Mouse (Mus musculus) gastrocnemius, adult 8-10 months (tissue): ENCODE data around the gene Trank1. TPM values are rescaled to one million over a fixed set of nuclear protein-coding genes. Genes with fewer than 3 reads are reported as not detected.

Source experiments
- DNase-seq, 2 experiments: peaks; one replicate each; pipeline ENCODE4 v3.0.0; 2022; ENCODE audit warnings: low spot score in 2 of 2
- total RNA-seq, 4 experiments: library from RNA; stranded (reverse); gene quantifications; 2 replicates each; pipeline ENCODE4 v1.2.4; 2022

The Trank1 gene
- total RNA-seq, 4 experiments from 2014 or later: 0.03 to 0.19 (median 0.06) TPM

DNA sequence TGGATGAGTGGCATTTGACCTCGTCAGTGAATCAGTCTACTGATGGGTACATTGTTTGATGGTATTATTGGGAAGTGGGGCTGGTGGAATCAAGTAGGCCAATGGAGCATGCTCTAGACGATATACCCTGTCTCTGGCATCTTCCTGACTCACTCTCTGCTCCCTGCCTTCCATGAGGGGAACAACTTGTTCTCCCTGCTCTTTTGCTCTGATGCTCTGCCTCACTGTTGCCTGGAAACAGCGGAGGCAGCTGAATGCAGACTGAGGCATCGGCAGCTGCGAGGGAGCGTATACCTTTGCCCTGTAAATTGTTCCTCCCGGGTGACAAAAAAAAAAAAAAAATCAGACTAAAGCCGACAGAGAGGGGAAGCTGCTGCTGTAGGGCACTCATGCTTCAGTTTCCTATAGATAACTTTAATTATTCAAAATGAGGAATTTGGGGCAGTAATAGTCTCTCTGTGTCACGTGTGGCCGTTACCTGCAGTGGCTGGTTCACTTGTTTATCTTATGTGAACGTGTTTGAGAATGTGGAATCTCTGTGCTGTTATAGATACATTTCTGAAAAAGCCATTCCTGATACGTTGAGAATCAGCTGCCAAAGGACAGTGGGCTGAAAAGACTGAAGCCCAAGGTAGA is 9.2 kb upstream of the Trank1 start:
- no peak for DNase-seq

DNA sequence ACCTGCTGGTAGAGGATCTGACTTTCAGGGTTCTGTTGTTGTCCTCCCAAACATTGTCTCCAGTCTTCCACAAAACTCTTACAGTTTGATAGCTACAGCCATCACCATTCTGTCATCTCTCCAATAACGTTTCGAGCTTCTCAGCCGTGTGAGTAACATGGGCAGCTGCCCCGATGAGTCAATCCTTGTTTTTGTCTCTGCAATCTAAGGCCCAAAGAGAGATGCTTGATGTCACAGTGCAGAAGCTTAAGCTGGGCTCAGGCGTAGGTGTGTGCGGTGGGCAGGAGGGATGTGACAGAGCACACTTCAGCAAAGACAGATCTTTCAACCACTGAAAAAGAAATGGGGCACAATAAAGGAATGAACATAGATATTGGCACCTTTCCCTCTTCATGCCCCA is 7.5 kb upstream of the Trank1 start:
- no peak for DNase-seq

DNA sequence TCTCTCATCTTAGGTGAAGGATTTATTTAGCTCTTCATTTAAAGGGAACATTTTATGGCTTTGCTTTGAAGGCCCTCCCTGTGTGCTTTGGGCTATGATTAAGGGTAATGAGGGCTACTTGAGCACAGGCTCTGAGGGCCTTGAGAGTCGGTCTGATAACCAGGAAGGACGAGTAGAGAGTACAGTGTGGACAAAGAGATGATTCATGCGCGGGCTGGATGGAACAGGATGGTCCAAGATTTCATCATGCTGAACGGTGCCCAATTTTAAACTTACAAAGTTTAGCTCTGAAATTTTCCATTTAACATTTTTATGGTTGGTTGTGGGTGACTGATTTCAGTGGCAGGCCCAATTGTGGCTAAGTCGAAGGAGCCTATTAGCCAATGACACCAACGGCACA is 5.4 kb upstream of the Trank1 start:
- DNase-seq: no peak

DNA sequence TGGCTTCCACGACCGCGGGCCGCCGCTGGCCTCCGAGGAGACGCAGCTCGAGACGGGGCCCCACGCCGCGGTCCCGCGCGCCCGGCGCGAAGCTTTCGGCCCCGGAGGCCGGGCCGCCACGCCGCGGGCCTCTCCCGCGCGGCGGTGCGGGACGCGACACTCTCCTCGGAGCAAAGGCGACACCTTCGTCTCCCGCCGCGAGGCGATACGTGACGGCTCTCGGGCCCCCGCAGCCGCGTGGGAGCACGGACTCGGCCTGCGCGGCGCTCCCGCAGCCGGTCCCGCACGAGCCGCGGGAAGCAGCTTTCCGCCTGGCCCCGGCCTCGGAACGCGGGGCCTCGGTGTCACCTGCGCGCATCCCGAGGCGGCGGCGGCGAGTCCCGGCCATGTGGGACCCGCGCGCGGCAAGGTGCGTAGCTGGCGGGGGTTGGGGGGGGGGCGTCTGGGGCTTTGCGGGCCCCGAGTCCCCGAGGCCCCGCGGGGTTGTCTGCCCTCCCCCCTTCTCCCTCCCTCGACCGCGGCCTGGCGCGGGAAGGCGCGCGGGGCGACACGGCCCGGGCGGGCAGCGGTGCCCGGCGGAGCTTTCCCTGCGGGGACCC is 403 bp downstream of the Trank1 start:
- DNase-seq: no peak

DNA sequence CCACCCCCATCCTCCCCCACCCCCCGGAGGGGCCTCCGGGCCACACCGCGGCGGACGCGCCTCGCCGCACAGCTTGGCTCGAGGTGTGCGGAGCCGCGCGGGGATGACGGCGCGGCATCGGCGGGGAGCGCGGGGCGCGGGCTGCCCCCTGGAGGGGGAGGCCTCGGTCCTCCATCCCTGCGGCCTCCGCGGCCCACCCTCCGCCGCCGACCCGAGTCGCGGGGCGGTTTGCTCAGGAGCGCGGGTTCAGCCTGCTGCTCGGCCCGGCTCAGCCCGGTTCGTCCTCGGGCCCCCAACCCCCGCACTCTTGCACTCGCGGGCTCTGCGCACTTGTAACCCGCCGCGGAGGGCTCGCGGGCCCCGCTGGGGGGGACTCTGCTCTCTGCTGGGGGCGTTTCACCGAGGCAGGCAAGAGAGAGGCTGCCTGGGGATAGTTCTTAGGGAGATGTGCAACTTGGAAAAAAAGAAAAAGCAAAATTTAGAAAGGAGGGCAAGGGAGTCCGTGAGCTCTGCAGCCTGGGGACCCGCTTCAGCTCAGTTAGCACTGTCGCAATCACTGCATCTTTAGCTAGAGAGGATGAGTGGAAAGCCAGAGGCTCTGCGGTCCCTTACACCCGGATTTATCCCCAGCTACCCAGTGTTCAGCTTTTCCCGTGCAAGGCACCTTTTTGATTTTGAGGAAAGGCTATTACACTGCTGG is 1.1 kb downstream of the Trank1 start:
- DNase-seq: no peak

DNA sequence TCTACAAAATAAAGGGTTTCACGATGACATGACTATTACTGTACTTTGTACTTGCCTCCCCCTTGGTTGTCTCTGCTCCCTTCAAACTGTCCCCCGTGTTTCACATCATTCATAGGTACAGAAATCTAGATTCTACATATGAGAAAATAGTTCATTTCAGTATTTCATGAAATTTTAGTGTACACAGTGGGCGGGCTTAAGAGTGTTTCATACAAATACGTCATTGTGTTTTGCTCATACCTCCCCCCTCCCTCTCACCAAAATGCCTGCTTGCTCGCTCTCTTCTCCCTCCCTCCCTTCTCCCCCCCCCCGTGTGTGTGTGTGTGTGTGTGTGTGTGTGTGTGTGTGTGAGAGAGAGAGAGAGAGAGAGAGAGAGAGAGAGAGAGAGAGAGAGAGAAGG is 1.8 kb downstream of the Trank1 start:
- DNase-seq: no peak

DNA sequence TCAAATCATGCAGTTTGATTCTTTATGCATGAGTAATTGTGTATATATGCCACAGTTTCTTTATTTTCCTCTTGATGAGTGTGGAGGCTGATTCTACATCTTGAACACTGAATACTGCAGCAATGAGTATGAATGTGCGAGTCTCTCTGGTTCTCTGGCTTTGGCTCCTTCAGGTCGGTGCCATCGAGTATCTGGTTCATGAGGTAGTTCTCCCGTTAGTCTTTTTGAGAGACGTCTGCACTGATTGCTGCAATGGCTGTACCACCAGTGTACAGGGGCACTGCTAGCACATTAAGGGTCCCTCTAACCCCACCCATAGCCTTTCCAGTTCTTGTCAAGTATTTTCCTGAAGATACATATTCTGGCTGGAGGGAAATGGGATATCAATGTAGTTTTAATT is 2.3 kb downstream of the Trank1 start:
- DNase-seq: no peak

DNA sequence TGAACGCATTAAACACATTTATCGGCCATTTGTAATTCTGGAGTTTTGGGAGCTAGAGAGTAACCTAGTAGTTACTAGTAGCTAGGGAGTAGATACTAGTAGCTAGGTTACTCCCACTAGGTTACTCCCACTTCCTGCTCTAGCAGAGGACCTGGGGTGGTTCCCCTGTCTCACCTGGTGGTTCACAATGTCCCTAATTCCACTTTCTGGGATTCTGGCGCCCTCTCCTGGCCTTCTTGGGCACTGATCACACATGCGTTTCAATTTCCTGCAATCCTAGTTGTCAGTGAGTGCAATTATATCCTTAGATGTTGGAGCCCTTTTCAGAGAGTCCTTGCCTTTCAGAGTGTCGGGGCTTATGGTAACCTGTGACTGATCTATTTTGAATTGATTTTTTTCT is 2.7 kb downstream of the Trank1 start:
- DNase-seq: no peak

DNA sequence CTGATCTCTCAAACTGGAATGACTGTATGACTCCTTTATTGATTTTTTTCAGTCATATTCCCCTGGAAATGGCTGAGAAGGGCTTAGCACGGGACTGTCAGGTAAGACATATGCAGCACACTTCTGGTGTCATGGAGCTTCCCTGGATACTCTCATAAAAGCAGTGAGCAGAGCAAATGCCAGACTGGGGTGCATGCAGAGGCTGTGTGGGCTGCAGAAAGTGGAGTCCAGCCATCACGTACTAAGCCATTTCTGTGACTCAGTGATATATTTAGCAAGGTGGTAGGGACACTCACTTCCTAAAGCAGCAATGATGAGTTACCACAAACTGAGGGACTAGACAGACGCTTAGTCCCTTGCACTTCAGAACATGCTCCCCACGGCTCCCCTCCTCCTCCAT is 9.4 kb downstream of the Trank1 start:
- DNase-seq: no peak

DNA sequence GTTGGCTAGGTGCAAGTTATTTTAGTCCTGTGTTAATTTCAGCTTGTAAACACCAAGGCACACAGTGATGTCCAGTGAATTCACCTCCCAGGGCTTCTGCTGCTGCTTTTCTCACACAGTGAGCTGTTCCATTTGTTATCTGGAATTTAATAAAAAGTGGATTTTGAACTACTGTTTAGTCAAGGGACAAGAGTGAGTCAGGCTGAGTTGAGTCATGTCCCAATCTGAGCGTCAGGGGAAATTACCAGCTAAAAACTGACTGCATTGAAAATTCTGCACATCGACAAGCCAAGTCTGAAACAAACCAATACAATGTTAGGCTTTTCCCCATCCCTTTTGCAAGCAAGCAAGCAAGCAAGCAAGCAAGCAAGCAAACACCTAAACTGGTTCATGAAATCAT is 13.3 kb downstream of the Trank1 start:
- DNase-seq: no peak

DNA sequence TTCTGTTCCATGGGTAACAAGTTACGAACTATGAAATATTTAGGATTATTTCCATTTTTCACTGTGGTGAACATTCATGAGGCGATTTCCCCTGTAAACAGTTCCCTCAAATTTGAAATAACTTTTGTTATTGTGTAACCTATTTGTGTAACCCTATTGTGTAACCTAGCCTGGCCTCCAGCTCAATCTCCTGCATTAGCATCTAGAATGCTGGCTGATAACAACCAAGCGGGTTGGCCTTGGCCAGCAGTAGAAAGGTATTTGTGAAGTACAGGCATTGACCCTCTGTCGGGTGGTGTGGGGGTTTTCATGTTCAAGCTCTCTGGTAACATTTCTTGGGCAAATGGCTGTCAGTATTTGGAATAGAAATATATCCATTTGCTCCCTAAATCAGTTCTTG is 18.3 kb downstream of the Trank1 start:
- DNase-seq: no peak

DNA sequence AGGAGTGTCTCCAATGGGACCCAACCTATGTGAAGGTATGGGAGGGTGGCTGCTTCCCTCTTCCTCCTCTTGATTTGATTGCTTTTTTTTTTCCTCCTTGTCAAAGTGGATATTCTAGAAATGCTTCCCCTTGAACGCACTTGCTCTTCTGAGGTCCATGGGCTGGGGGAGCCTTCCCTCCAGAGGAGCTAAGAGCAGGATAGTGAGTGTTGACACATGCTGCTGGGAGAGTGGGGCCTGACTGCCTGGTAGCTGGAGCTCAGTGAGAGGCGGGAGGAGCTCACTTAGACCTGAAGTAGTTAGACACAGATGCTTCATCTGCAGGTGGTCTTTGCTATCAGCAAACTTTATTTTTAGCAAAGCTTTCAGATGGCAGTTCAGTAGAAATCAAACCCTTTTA is 22.3 kb downstream of the Trank1 start:
- no peak for DNase-seq

DNA sequence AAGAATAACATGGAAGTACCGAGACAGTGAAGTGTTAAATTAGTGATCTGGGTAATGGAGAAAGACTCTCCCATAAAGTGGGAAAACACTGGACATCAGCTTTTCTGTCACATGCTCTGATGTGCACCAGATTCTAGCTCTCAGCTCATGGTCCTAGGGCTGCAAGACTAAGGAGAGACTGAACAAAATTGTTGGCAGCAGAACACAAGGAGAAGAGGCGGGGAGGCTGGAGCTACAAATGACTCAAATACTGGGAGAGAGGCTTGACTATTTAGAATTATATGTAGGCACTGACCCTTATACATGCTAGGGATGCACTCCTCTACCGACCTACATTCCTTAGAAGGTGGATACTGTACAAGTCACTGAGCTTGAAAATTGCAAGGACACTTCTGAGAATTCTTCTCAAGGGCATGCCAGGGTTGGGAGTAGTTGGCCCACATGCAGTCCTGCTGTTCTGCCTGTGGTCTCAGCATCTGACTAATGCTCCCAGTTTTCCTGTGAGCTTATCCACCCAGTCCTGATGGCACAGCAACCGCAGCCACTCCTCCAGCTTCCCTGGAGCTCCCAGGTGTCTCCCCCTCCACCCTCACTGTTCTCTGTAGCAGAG is 23.1 kb downstream of the Trank1 start:
- DNase-seq: no peak

DNA sequence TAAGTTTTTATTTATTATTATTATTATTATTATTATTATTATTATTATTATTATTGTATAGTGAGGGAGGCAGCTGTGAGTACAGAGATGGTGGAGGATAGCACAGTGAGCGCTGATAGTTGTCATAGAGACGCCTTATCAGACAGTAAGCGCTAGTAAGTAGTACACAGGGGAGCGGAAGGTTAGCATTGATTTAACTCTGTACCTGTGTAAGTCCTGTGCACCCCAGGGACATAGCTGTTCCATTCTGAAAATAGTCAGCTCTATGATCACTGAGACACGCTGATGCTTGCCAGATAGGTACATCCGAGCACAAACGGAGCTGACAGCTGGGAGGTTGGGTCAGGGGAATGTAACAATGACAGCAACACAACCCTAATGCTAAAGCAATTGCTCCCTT is 39.7 kb downstream of the Trank1 start:
- no peak for DNase-seq

DNA sequence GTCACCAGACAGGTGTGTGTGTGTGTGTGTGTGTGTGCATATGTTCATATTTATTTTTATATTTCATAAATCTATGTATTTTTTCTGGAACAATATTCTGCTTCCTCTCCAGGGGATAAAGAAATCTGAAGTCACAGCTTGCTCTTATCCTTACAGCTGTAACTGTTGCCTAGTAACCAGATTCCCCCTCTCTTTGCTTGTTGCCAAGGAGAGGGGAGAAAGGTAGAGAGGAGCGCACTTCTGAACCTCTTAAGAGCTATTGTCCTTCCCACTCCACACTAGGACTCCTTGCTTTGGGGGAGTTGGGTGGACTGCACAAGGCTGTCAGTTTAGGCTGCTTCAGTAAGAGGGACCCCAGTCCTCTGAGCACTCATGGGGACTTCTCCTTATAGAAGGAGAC is 40.1 kb downstream of the Trank1 start:
- no peak for DNase-seq

DNA sequence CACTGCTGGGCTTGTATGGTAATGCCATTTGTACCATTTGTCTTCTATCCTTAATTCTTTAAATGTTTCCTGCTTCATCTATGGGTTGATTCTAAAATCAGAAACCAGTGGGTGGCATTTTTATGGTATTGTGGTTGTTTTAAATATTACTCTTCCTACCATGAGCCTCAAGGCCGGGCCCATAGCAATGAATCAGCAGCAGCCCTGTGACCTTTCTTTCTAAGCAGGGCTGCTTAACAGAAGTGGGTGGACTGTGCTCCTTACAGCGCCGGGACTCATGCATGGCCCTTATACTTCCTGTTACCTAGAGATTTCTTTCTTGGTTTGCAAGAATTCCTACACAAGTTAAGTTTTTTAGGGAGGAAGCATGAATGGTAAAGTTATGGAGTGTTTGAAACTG is 41.1 kb downstream of the Trank1 start:
- DNase-seq: no peak

DNA sequence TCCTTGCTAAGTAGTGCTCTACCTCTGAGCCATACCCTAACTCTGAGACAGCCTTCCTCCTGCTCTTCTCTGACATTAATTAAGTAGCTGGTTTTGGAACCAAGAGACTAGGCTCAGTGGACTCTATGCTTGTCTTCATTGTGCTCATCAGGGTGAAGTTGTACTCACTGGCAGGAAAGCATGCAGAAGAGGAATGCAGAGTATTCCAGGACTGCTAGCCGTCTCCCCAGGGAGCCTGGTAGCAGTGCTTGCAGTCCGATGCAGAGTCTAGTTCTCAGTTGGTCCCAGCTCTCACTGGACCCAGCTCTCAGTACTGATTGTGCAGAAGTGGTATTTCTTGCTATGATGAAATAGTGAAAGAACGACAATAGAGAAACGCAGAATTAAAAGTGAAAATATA is 43.5 kb downstream of the Trank1 start:
- DNase-seq: no peak

DNA sequence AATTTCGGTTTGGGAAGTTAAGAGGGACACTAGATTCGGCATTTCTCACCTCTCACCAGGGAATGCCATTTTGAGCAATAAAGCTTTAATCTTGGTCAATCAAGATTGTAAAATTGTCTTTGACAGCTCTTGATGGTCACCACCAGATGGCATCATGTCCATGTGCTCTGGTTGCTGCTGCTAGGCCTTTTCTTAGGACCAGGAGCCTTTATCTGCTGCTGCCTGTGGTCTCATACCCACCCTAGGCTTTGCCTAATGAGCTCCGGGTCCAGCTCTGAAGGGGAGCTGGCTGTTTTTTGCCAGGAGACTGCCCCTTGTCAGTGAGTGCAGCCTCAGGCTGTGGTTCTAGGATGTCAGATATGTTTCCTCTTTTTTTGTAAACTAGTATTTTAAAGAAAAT is 44.8 kb downstream of the Trank1 start:
- no peak for DNase-seq

DNA sequence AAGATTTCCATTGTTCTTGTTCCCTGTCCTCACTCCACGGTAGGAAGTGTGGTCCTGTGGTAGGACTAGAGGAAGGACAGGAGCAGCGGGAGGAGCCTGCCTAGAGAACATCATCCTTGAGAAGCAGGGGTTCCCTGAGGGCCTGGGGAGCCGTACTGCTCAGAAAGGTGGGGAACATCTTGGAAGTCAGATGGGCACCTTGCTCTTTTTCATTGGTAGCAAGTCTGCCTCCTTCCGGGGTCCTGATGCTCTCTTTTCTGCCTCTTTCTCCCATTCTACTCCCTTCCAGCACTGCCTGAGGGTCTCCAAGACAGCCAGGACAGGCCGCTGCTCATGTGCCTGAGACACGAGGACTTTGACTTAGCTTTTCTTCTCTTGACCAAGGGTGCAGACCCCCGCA is 52.1 kb downstream of the Trank1 start:
- no peak for DNase-seq

DNA sequence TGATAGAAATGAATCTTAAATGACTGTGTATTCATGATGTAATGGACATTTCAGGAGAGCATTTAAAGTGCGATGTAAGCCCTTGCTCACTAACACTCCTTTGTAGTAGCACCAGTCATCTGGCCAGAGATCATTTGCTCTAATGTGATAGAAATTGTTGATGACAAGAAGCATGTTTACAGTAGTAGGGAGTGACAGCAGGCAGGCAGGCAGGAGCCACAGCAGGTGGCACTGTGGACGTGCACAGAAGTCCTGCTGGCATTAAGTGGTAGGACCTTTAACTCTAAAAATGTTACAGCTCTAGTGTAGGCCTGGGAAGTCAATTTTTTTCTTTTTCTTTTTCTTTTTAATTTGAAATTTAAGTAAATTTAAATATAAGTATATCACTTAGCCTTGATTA is 56.2 kb downstream of the Trank1 start:
- DNase-seq: no peak

DNA sequence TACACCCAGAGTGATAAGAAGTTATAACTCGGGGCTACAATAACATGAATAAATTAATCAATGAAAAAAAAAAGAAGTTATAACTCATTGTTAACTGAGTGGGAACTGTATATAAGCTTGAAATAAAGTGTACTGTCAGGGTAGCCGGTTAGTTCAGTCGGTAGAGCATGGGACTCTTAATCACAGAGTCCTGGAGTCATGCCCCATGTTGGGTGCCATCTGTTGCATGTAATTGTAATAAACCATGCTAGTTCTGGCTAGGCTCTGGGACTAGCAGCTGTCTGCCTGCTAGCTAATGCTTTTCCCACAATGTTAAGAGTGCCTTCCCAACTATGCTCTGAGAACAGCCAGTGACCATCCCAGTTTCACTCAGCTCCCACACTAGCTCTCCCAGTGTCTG is 60.5 kb downstream of the Trank1 start:
- DNase-seq: no peak

DNA sequence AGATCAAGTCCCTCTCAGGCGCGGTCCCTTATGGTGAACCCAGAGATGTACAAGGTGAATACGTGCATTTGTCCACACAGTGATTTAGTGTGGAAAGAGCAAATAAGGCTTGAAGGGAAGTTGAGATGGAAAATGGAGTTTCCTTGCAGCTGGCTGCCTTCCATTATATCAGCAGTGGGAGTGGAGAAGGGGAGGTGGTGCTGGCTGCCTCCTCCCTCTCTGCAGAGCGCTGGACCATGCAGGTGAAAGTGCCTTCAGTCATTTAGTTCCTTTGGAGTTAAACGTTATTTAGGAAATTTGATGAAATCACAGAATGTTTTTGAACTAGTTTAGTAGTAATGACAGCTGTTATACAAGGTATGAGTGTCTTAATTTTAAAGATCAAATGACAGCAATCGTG is 66.3 kb downstream of the Trank1 start:
- DNase-seq: no peak
